Comparison of ENCODE assay signal across 20 mouse cellular contexts in genomic region chr19:37925323-37925722, GRCm38 (mm10).
DNase-seq lines count a peak whose midpoint lies in the region; ATAC-seq lines count a peak whose summit lies in the region.
"Had no signal": no experiment of that assay in that cellular context is flagged by ENCODE, and none has a peak within 500 bp of the region (broad histone marks: within the 10 kb centered on the region; RNA-seq: fewer than 3 reads in every experiment).

No protein-coding gene starts in this region.

- ATAC-seq in megakaryocyte, adult 5-6 weeks (ENCODE audit: poor library complexity, severe bottlenecking): peak; percentile 86
- ATAC-seq: activated CD4-positive, CD25-positive, alpha-beta regulatory T cell, adult 4 months; CD4-positive, CD25-positive, alpha-beta regulatory T cell, adult 4 months; forebrain, embryonic 14.5 days; forebrain, embryonic 16.5 days; Patski had no signal

- peak; percentile 26 for DNase-seq in adipocyte (ENCODE audit: low spot score)
- peak; percentile 67 for DNase-seq in gonadal fat pad, adult 2 months (ENCODE audit: low read depth)
- no peak for DNase-seq in left cerebral cortex, adult 9 months (ENCODE audit: low spot score in 2 of 2)
- DNase-seq in adrenal gland, adult 8-10 months: no peak
- DNase-seq in cerebellum, postnatal 14 days: no peak
- DNase-seq in kidney, adult 8-10 months: no peak
- DNase-seq: adrenal gland, adult 2 months; adrenal gland, postnatal 14 days; adrenal gland, postnatal 36 days; B cell, adult 2 months; cerebellum, adult 11-12 months; cerebellum, adult 8-10 months; cerebellum, adult 9-11 months; cerebellum, postnatal 25 days had no signal

Comparison
In these comparisons a context has a peak if more than half of its experiments do, and no peak if none do; other contexts are left out.
1. DNase-seq: peak in adipocyte (single experiment) and gonadal fat pad, adult 2 months (single experiment); none in left cerebral cortex, adult 9 months (0 of 2), adrenal gland, adult 8-10 months (single experiment), cerebellum, postnatal 14 days (0 of 2) and kidney, adult 8-10 months (0 of 2).